Mouse (Mus musculus) MN1 (cell line): ENCODE data around the gene Rnf4.

Experiments used
- DNase-seq: peaks from one replicate; pipeline ENCODE4 v3.0.0-alpha.2; 2016; ENCODE audit warnings: low spot score

The Rnf4 gene

DNA sequence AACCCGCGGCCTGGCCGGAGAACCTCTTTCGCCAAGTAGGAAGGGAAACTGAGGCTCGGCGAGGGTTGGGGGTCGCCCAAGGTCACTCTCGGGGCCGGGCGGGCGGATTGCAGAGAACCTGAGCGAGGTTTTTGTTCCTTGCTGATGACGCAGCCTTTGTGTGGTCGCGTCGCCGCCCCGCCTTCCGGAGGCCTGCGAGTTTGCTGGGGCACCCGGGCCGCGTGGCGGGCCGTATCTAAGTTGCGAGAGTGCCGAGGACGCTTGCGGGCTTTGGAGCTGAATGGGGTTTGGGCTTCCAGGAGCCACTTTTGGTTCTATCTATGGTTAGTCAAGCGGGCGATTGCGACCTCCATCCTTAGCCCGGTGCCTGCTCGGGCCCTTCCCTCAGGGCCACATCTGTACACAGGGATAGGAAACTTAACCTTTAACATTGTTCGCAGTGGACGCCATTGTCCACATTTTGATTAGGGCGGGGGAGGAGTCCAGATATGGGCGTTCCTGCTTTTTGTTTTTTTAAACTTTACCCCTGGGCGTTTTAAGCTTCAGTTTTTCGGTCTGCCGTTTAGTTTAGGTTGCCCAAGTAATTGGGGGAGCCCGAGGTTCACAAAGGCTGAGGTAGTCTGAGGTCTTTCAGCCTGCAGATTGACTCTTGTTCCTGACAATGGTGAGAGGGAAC is 824 bp downstream of the Rnf4 start:
- DNase-seq: peak; percentile 85

DNA sequence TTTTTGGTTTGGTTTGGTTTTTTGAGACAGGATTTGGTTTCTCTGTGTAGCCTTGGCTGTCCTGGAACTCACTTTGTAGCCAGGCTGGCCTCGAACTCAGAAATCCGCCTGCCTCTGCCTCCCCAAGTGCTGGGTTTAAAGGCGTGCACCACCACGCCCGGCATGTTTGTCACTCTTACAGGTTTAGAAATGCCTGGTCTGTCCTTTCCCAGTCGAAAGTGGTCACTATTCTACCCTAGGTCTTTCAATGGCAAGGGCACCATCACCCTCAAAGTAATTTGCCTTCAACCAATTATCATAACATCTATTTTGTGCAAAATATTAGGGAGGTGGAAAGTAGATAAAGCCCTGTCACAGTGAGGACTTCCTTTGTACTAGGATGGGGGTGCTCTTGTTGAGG is 4.2 kb downstream of the Rnf4 start:
- no peak for DNase-seq

DNA sequence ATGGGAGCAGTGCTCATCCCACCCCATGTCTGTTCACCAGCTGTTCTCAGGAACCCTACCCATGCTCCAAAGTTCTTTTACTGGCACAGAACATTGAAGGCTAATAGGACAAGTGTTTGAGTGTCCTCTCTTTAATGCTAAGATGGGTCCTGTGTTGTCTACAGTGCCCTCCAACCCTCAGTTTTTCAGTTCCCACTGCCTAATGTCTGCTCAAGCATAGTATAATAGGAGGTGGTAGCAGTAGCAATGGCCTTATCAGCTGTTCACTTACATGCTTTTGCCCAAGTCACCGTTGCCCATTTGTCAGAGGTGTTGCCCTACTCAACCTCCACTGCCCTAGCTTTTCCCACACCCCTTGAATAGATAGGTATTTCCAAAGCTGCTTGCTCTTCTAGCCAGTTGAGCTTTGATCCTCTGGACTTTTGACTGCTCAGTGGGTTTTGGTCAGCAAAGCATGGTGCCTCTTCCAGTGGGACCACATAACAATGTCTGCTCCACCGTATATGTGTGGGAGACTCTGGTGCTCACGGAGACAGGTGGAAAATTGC is 16.1 kb downstream of the Rnf4 start:
- DNase-seq: no peak

GRCm38 (mm10) chr5:34360261-34360660 is 24.2 kb downstream of the Rnf4 start:
- DNase-seq: no peak

DNA sequence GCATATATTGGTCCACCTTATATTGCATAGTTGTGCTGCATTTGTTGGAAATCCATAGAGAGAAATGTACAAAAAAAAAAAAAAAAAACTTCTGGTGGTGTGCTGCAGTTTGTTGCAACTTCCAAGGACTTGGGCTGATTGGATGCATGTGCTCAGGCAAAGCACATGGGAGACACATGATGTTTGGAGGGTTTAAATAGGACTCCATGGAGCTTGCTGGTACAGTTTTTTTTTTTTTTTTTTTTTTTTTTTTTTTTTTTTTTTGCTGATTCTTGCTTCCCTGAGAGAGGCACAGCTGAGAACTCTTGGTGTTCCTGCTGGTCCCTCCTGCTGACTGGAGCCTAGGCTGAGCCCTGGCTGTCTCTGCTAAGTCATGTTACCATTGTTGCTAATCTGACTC is 27.0 kb downstream of the Rnf4 start:
- DNase-seq: no peak

GRCm38 (mm10) chr5:34368551-34369290 is 32.6 kb downstream of the Rnf4 start:
- DNase-seq: no peak

DNA sequence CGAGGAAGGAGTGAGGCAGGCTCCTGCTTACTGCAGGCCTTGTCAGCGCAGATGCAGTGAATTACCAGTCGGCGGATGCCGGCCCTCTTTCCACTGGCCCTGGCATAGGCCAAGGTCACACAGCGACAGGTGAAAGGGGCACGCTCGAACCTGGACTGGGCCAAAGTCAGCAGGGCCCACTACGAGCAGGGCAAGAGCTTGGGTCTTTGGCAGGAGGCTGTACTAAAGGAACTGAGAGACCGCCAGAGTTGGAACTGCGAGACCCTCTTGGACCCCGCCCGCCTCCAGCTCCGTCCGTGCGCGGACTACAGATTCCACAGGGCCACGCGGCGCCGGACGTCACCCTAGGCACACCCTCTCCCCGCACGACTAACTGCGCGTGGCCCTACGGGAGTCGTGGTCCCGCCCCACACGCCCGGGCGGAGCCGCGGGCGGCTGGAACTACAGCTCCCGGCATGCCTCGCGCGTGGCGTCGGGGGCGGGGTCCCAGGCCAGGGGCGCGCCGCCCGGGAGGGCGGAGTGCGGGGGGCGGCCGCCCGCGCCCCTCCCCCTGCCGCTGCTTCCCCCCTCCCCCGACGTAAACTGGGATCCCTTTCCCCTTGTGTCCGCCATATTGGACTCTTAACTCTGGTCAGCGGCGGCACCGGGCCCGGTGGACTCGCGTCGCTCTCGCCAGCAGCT is 33.4 kb downstream of the Rnf4 start, which contains the start of gene Fam193a:
TSS of gene Fam193a (plus strand) at position 593 of the 681 bp plus-strand sequence.
- DNase-seq: peak; percentile 99

DNA sequence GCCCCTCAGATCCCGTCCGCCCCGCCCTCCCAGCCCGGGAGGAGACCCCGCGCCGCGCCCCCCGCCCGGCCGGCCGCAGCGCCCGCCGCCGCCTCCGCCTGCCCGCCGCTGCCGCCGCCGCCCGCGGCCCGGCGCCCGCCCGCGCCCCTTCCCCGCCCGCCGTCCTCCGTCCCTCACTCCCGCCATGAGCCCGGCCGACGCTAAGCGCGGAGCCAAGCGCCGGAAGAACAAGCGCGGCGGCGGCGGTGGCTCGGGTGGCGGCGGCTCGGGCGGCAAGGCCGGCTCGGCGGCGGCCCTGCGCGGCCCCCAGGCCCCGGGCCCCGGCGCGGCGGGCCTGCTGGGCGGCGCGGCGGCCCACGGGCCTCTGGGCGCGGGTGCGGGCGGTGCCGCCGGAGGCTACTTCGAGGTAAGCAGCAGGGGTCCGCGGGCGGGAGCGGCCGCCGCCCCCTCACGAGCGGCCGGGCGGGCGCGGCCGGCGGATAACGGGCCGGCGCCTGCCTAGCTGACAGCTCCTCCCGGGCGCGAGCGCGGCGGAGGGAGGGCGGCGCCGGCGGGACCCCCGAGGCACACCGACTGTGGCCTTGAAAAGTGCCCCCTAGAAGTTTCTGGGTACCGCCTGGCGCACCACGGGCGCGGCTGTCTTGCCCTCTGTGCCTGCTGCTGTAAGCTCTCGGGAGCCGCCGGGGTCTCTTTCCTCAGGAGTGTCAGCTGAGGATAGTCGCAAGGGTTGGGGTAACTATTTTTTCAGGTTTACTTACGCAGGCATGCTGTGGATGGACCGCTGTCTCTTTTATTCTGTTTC is 34.1 kb downstream of the Rnf4 start:
- peak; percentile 49 for DNase-seq

DNA sequence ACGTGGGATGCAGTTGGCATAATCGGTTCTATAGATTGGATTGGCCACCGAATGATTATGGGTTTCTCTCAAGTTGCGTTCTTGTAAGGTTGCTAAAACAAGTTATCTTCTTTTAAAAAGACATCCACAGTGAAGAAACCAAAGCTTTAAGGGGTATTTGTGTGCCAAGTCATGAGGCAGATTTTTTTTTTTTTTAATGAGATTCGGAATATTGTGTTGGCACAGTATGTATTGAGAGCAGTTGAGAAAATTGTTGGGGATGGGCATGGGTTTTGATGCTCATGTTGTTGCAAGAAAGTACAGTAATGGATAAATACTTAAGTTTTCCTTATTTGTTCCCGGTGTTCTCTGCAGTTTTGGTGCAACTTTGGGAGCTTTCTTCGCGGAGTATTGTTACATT is 34.8 kb downstream of the Rnf4 start:
- DNase-seq: no peak

- DNase-seq: no peak
Measured at GRCm38 (mm10) chr5:34372141-34372540, 36.1 kb downstream of the Rnf4 start.

GRCm38 (mm10) chr5:34372541-34372940 is 36.5 kb downstream of the Rnf4 start:
- no peak for DNase-seq

DNA sequence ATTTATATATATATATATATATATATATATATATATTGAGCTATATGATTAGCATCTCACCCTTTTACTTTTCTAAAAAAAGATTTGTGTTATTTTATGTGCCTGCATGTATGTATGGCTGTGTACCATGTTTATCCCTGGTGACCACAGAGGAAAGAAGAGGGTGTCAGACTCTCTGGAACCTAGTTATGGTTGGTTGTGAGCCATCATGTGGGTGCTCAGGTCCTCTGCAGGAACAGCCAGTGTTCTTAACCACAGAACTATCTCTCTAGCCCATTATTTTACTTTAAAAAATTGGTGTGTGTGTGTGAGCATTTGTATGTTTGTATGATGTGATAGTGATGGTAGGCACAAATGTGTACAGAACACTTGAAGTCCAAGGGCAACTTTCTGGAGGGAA is 42.7 kb downstream of the Rnf4 start:
- no peak for DNase-seq

DNA sequence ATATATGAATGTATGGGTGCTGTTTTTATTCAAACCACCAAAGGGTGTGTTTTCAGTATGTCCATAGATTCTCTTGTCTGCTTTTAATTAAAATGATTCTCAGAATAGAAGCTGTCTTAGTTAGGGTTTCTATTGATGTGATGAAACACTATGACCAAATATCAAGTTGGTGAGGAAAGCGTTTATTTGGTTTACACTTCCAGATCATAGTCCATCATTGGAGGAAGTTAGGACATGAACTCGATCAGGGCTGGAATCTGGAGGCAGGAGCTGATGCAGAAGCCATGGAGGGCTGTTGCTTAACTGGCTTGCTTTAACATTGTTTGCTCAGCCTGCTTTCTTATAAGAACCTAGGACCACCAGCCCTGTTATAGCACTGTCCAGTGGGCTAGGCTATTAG is 45.6 kb downstream of the Rnf4 start:
- no peak for DNase-seq

GRCm38 (mm10) chr5:34385616-34386015 is 49.5 kb downstream of the Rnf4 start:
- no peak for DNase-seq

GRCm38 (mm10) chr5:34386744-34387143 is 50.7 kb downstream of the Rnf4 start:
- no peak for DNase-seq

GRCm38 (mm10) chr5:34393251-34393650 is 57.2 kb downstream of the Rnf4 start:
- DNase-seq: no peak

DNA sequence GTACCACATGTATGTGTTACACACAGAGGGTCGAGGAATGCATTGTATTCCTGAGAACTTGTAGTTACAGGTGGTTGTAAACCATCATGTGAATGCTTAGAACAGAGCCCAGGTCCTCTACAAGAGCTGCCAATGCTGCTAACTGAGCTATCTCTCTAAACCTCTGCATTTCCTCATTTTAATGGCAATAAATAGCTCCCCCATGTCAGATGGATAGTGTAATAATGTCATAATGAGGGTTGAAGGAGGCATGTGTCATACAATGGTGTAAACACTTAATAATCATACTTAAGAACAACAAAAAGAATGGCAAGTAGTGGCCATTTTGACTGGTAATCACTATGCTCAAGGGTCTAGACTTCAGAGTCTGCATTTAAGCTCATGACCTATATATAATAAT is 59.3 kb downstream of the Rnf4 start:
- no peak for DNase-seq

- no peak for DNase-seq
Measured at GRCm38 (mm10) chr5:34395850-34396540, 59.9 kb downstream of the Rnf4 start.

GRCm38 (mm10) chr5:34397866-34398265 is 61.8 kb downstream of the Rnf4 start:
- no peak for DNase-seq

DNA sequence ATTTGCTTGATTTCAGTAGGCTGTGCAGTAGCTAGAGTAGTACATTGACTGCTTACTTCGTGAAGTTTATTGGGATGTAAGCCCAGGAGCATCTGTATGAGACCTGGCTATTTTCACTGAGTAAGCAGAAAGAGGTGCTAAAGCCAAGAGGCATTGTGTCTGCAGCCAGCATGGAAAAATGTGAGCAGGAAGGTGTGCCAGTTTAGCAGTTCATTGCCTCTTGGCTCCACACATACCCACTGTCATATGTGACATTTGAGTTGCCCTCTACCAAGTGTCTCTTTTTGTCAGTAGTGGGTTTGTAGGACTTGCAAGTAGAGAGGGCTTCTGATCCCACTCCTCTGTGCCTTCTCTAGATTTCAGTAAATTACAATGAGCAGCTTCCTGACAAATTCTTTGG is 62.2 kb downstream of the Rnf4 start:
- DNase-seq: no peak
